Mouse (Mus musculus) naive thymus-derived CD4-positive, alpha-beta T cell, adult 2 months (primary cell): ENCODE measurements around the gene Olfr850.

Experiments used
- DNase-seq: peaks from one replicate; pipeline ENCODE4 v3.0.0-alpha.2; 2011; ENCODE audit warnings: low read depth

The Olfr850 gene

GRCm38 (mm10) chr9:19478148-19478547 is at the start of gene Olfr850:
Gene Olfr850 (minus strand): TSS chr9:19478248.
- no peak for DNase-seq

GRCm38 (mm10) chr9:19492995-19493394 is 14.9 kb upstream of the Olfr850 start, which contains the start of gene Olfr851:
Gene Olfr851 (plus strand): TSS chr9:19493295.
- DNase-seq: no peak

- DNase-seq: no peak
Observed at GRCm38 (mm10) chr9:19439966-19440365, 38.1 kb downstream of the Olfr850 start, which contains the start of gene Olfr849. Gene Olfr849 (plus strand): TSS chr9:19440266.
